Mouse (Mus musculus): ENCODE results near the gene Mcat.

DNA sequence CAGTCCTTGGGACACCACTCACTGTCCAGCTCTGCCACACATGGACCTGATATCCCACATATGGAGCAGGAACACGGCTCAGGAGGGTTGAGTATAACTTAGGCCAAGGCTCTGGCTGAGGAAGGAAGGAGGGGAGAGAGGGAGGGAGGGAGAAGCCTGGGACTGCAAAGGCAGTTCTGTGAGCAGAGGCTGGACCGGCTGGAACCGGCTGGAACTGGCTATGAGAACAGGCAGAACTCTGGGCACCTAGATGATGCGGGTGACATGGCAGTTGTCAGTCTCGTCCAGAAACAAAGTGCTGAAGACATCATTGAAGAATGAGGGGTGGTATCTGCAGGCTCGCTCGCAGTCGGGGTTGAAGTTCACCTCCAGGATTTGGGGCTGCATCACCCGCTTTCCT lies 13.1 kb upstream of the Mcat start:
- TF ChIP-seq CTCF (conservative IDR thresholded peaks at IDR 0.05; ENCODE audit: low read length) (no peak), NANOG (IDR thresholded peaks at IDR 0.05; ENCODE audit: borderline replicate concordance, low read length) (no peak), POU5F1 (IDR thresholded peaks at IDR 0.05; ENCODE audit: borderline replicate concordance, low read length) (no peak)
